Mouse (Mus musculus): ENCODE data around the gene Polr1c.

DNA sequence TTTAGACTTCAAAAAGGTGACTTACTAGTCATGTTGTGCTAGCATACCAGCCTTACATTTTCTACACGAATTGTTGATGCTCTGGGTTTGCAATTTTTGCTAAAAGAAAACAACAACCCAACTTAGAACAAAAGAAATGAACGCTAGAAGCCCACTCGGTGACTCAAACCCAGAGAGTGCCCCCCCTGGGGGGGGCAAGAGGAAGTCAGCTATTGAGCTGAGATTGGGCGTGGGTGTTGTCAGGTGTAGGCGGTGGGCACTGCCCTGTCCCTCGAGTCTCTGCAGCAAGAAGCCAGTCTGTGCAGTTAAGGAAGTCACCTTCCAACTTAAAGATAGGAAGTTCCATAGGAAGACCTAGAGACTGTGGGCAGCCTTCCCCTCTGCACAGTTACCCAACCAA, 48.7 kb upstream of the Polr1c start:
- no peak for TF ChIP-seq POLR2A (IDR thresholded peaks at IDR 0.05; ENCODE audit: extremely low read depth, insufficient read depth, low read length)
- no peak for TF ChIP-seq CTCF (IDR thresholded peaks at IDR 0.05; ENCODE audit: low read depth, low read length)

All from liver, adult 2 months (tissue).